Mouse (Mus musculus): Measurements from ENCODE around the gene Vkorc1. TPM values are rescaled to one million over a fixed set of nuclear protein-coding genes. Genes with fewer than 3 reads are reported as not detected.

Gene Vkorc1
- 33.6 TPM for polyA plus RNA-seq (2017; shearing (Covaris generic))

GRCm38 (mm10) chr7:127895442-127895841, at the start of gene Vkorc1, which contains the start of gene Gm21974:
Vkorc1 (minus strand) TSS chr7:127895617.
Gm21974 (minus strand) TSS chr7:127895454.

GRCm38 (mm10) chr7:127929923-127930322, 34.5 kb upstream of the Vkorc1 start, which contains the start of gene Prss8:
Prss8 (minus strand) TSS chr7:127930104.

GRCm38 (mm10) chr7:127912190-127912871, 16.9 kb upstream of the Vkorc1 start, which contains the start of gene Kat8:
Kat8 (plus strand) TSS chr7:127912516.

GRCm38 (mm10) chr7:127903971-127904796, 8.8 kb upstream of the Vkorc1 start, which contains the start of gene Bckdk:
Bckdk (plus strand) TSS chr7:127904082.

GRCm38 (mm10) chr7:127890798-127891197, 4.6 kb downstream of the Vkorc1 start, which contains the start of gene Prss53:
Prss53 (minus strand) TSS chr7:127890970.

GRCm38 (mm10) chr7:127876467-127877348, 18.7 kb downstream of the Vkorc1 start, which contains the start of gene Zfp668:
Zfp668 (minus strand) TSS chr7:127876828.

GRCm38 (mm10) chr7:127876041-127876466, 19.4 kb downstream of the Vkorc1 start, which contains the start of gene Zfp646:
Zfp646 (plus strand) TSS chr7:127876221.

Other genes starting within 250 kb of the Vkorc1 start
- gene Bcl7c, start 186.7 kb downstream of the Vkorc1 start, polyA plus RNA-seq (2017; shearing (Covaris generic)): 35.3 TPM
- not detected for gene Ctf1, start 182.9 kb downstream of the Vkorc1 start, polyA plus RNA-seq (2017; shearing (Covaris generic))
- not detected for gene Ctf2, start 163.5 kb downstream of the Vkorc1 start, polyA plus RNA-seq (2017; shearing (Covaris generic))
- 0.65 TPM for gene Fbxl19, start 151.1 kb downstream of the Vkorc1 start, polyA plus RNA-seq (2017; shearing (Covaris generic))
- gene Orai3, start 125.8 kb downstream of the Vkorc1 start, polyA plus RNA-seq (2017; shearing (Covaris generic)): 3.5 TPM
- 4.3 TPM for gene Setd1a, start 118.9 kb downstream of the Vkorc1 start, polyA plus RNA-seq (2017; shearing (Covaris generic))
- not detected for gene Gm49388, start 110.0 kb downstream of the Vkorc1 start, polyA plus RNA-seq (2017; shearing (Covaris generic))
- 0.75 TPM for gene Hsd3b7, start 95.0 kb downstream of the Vkorc1 start, polyA plus RNA-seq (2017; shearing (Covaris generic))
- gene Stx4a, start 71.3 kb downstream of the Vkorc1 start, polyA plus RNA-seq (2017; shearing (Covaris generic)): 122 TPM
- not detected for gene Stx1b, start 71.1 kb downstream of the Vkorc1 start, polyA plus RNA-seq (2017; shearing (Covaris generic))
- 30.0 TPM for gene Zfp646, start 19.4 kb downstream of the Vkorc1 start, polyA plus RNA-seq (2017; shearing (Covaris generic))
- gene Zfp668, start 18.8 kb downstream of the Vkorc1 start, polyA plus RNA-seq (2017; shearing (Covaris generic)): 13.1 TPM
- gene Prss53, start 4.6 kb downstream of the Vkorc1 start, polyA plus RNA-seq (2017; shearing (Covaris generic)): 0.73 TPM
- not detected for gene Gm21974, start 163 bp downstream of the Vkorc1 start, polyA plus RNA-seq (2017; shearing (Covaris generic))
- 37.3 TPM for gene Bckdk, start 8.5 kb upstream of the Vkorc1 start, polyA plus RNA-seq (2017; shearing (Covaris generic))
- 39.5 TPM for gene Kat8, start 16.9 kb upstream of the Vkorc1 start, polyA plus RNA-seq (2017; shearing (Covaris generic))
- not detected for gene Prss8, start 34.5 kb upstream of the Vkorc1 start, polyA plus RNA-seq (2017; shearing (Covaris generic))
- gene Prss36, start 51.1 kb upstream of the Vkorc1 start, polyA plus RNA-seq (2017; shearing (Covaris generic)): 1.7 TPM
- gene Fus, start 71.8 kb upstream of the Vkorc1 start, polyA plus RNA-seq (2017; shearing (Covaris generic)): 242 TPM
- 94.8 TPM for gene Pycard, start 98.2 kb upstream of the Vkorc1 start, polyA plus RNA-seq (2017; shearing (Covaris generic))
- gene Trim72, start 108.3 kb upstream of the Vkorc1 start, polyA plus RNA-seq (2017; shearing (Covaris generic)): not detected
- 2.0 TPM for gene Itgam, start 167.0 kb upstream of the Vkorc1 start, polyA plus RNA-seq (2017; shearing (Covaris generic))
- gene Gm49368, start 167.1 kb upstream of the Vkorc1 start, polyA plus RNA-seq (2017; shearing (Covaris generic)): not detected
- not detected for gene Itgax, start 233.9 kb upstream of the Vkorc1 start, polyA plus RNA-seq (2017; shearing (Covaris generic))